Mouse (Mus musculus) adrenal gland, postnatal 10 days (tissue): ENCODE data around the gene Kcnk2. TPM values are rescaled to one million over a fixed set of nuclear protein-coding genes. Genes with fewer than 3 reads are reported as not detected.
"Not testable (repeated sequence)": the region's sequence is repeated elsewhere in the genome, so short reads cannot be mapped to it uniquely, and the experiment has no call there.

Source experiments
- DNase-seq: peaks from one replicate; pipeline ENCODE4 v3.0.0; 2021; ENCODE audit warnings: mixed read lengths
- total RNA-seq, 2 experiments: library from RNA; stranded (reverse); gene quantifications; 2 replicates each; pipeline ENCODE4 v1.2.3; 2021

Gene Kcnk2
- total RNA-seq, 2 experiments from 2014 or later = 15.0 to 16.0 TPM

- DNase-seq = peak; percentile 50
Observed at GRCm38 (mm10) chr1:189343301-189344251, 58.5 kb downstream of the Kcnk2 start.

GRCm38 (mm10) chr1:189342416-189343104 lies 59.5 kb downstream of the Kcnk2 start:
- DNase-seq = peak; percentile 12

- DNase-seq = no peak
Observed at GRCm38 (mm10) chr1:189341381-189341917, 60.6 kb downstream of the Kcnk2 start.

GRCm38 (mm10) chr1:189315896-189316295 lies 86.2 kb downstream of the Kcnk2 start:
- DNase-seq = no peak

GRCm38 (mm10) chr1:189314495-189314894 lies 87.6 kb downstream of the Kcnk2 start:
- DNase-seq = no peak

DNA sequence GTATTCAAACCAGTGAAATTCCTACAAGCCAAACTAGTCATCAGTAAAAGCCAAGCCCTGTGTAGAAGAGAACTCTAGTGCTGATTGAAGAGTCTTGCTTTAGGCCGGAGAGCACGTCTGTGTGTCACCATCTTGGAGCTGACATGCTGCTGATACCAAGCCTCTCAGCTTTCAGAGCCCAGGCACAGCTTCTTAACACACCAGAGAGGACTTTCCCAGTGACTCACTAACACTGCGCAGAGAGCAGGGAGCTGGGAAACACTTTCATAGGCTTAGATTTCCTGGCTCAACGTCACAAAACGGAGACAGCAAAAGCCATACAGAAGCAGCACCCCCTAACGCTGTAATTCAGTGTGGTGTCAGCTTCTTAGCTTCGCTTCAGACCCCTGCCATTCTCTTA lies 88.3 kb downstream of the Kcnk2 start:
- no peak for DNase-seq

GRCm38 (mm10) chr1:189310145-189310544 lies 91.9 kb downstream of the Kcnk2 start:
- DNase-seq = no peak

GRCm38 (mm10) chr1:189304988-189305522 lies 97.0 kb downstream of the Kcnk2 start:
- DNase-seq = no peak

GRCm38 (mm10) chr1:189303001-189303400 lies 99.1 kb downstream of the Kcnk2 start:
- DNase-seq = peak; percentile 55

DNA sequence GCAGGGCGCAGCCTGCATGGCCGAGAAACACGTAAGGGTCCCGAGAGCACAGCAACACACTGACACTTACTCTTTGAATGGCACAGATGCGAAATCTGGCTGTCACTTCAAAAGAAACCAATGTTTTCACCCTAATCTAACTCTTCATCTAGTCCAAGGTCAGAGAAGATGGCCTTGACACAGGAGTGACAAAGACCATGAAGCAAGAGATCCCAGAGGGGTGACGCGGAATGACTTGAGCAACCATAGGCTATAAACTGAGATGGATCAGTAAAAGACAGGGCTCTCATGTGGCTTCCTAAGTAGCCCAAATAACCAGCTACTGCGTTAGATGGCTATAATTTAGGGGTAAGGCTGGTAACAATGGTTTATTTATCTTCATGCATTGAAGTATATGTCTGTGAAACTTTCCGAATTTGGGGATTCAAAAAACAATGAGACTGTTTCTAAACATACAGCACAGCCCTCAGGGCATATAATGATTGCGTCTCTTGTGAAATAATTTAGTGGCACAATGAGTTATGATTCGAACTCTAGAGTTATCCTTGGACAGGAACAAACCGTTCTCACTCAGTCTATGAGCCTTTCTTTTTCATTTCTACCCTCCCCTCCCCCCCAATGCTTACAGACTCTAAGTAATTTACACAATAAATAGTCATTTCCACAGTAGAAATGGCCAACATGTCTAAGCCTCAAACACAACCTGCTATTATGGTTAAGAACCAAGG lies 108.2 kb downstream of the Kcnk2 start:
- peak; percentile 33 for DNase-seq

DNA sequence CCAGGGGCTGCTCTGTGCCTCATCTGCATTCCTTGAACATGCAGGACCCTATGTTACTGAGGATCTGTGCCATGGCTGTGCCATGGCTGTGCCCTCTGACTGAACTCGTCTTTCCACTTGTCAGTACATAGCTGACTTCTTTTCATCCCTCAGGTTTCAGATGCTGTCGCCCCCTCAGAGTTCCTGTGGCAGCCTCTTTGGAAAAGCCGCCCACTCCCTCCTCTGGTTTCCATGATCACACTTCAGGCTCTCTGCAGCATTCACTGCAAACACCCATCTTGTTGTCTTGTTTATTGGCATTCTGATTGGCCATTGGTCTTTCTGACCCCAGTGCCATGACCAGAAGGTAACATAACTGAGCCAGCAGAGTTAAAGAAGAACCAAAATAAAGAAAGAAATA lies 111.2 kb downstream of the Kcnk2 start:
- DNase-seq = no peak

DNA sequence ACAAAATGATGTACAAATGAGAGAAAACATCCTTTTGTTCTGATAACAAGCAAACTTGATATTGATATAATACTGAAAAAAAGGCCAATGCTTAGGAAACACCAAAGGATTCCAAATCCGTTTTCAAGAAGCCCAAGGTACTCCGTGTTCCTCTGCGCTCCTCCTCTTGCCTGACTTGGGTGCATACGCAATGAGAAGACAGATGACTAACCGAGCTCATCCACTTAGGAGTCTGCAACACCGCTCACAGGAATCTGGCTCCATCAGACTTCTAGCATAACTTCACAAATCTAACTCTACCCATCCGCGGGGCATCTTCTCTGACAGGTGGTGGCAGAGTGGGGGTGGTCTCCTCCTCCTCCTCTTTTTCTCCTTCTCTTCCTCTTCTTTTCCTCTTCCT lies 113.1 kb downstream of the Kcnk2 start:
- no peak for DNase-seq

- DNase-seq = no peak
Observed at GRCm38 (mm10) chr1:189272281-189272680, 129.8 kb downstream of the Kcnk2 start.

- no peak for DNase-seq
Observed at GRCm38 (mm10) chr1:189253631-189254030, 148.4 kb downstream of the Kcnk2 start.

DNA sequence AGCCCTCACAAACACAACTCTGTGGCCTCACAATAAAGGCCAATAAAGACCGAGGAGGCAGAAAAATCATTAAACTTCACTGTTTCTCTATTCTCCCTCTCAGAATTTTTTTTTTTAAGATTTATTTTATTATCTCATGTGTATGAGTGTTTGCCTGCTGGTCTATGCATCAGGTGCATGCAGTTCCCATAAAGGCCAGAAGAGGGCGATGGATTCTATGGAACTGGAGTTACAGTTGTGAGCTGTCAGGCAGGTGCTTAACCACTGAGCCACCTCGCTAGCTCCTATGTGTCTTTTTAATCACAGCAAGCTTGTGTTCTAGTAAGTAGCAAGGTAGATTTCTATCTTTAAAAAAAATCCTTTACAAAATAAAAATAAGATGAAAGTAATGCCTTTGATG lies 148.9 kb downstream of the Kcnk2 start:
- peak; percentile 13 for DNase-seq

- DNase-seq = not testable (repeated sequence)
Observed at GRCm38 (mm10) chr1:189243206-189243605, 158.9 kb downstream of the Kcnk2 start.

GRCm38 (mm10) chr1:189235261-189235660 lies 166.8 kb downstream of the Kcnk2 start:
- DNase-seq = no peak

DNA sequence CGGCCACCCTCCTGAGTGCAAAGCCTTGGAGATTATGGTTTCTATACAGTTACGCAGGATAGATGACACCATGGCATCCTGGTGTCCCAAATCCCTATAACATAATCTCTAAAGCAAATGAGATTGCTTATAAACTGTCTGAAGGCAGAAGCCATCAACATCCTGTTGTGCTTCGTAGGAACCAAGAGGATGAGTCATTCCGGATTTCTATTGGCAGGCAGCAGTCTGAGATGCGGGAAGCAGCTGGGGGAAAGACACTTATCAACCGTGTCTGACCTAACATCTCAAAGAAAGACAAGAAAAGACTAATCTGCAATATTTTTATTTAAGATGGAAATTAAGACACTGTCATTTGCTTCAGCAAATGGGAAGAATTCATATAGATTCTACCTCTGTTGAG lies 169.2 kb downstream of the Kcnk2 start:
- DNase-seq = no peak

DNA sequence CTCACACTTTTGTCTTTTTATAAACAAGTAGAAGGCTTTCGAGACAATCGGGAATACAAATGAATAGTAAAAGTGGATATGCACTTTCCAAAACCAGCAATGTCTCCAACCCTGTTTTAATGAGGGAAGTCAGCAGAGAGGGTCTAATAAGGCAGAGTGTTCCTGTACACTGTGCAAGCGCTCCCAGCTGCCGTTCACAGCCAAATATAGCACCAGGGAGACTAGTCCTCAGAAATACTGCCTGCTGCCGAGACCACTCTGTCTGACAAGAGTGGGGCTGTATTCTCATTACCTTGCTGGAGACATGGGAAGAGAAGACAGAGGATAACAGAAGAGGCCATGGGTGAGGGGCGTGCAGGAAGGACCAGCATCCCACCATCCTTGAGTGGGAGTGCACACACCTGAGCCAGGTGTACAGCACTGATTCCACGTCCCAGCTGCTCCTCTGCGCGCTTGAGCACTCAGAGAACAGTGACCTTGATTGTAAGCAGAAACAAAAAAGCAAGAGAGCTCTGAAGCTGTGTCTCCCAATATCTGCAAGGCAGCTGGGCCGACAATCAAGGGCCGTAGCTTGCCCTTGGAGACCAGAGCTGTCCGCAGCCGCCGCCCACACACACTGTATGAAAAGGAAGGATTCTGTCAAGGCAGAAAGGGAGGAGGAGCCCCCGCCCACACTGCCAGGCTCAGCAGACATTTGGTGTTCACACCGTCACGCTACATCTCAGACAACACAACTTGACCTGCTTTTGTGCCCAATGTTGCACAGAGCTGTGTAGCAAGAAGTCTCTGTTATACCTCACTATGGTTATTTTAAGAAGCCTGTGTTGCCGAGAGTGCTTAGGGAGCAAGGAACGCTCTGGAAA lies 173.6 kb downstream of the Kcnk2 start:
- peak; percentile 22 for DNase-seq

DNA sequence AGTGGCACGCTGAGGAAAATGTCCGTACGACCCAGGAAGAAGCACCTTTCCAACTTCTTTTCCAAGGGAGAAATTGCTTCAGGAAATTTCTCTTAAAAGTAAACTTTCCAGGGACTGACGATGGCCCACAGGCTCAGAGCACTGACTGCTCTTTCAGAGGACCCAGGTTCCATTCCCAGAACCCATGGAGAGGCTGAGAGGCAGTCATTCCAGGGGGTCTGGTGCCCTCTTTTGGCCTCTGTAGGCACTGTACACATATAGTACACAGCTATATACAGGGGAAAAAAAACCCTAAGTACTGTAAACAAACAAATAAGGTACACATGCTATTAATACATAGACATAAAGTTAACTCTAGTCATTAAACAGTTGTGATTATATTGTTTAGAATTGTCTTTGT lies 174.6 kb downstream of the Kcnk2 start:
- DNase-seq = no peak

- no peak for DNase-seq
Observed at GRCm38 (mm10) chr1:189219051-189219450, 183.0 kb downstream of the Kcnk2 start.
